Mouse (Mus musculus) liver, embryonic 15.5 days (tissue): Measurements from ENCODE around the gene Armcx4. TPM values are rescaled to one million over a fixed set of nuclear protein-coding genes. Genes with fewer than 3 reads are reported as not detected.

Source experiments
- ATAC-seq: fragments of 200-750 bp; cut with Nextera tagmentation; 2 replicates; pipeline ENCODE4 v1.8.0; 2017; ENCODE audit warnings: moderate number of reproducible peaks, mild to moderate bottlenecking, moderate library complexity; ENCODE audit not compliant: insufficient read depth
- H3K27ac ChIP-seq: fragments of 300-500 bp; sonication (generic); replicated peaks from 2 replicates; pipeline ENCODE4 v1.5.1; 2015; ENCODE audit warnings: mild to moderate bottlenecking, inconsistent platforms
- H3K27me3 ChIP-seq: fragments of 300-500 bp; sonication (generic); 2 replicates; pipeline ENCODE4 v1.6.1; 2015; ENCODE audit warnings: mild to moderate bottlenecking, inconsistent platforms
- H3K36me3 ChIP-seq: fragments of 300-500 bp; sonication (generic); replicated peaks from 2 replicates; pipeline ENCODE4 v1.6.1; 2015; ENCODE audit warnings: moderate library complexity, mild to moderate bottlenecking, inconsistent platforms
- H3K4me1 ChIP-seq: fragments of 300-500 bp; sonication (generic); replicated peaks from 2 replicates; pipeline ENCODE4 v1.6.1; 2015; ENCODE audit warnings: inconsistent platforms
- H3K4me2 ChIP-seq: fragments of 300-500 bp; sonication (generic); 2 replicates; pipeline ENCODE4 v1.6.1; 2015; ENCODE audit warnings: moderate library complexity, mild to moderate bottlenecking, inconsistent platforms
- H3K4me3 ChIP-seq: fragments of 300-500 bp; sonication (generic); replicated peaks from 2 replicates; pipeline ENCODE4 v1.5.1; 2015; ENCODE audit warnings: mild to moderate bottlenecking, inconsistent platforms
- H3K9ac ChIP-seq: fragments of 300-500 bp; sonication (generic); 2 replicates; pipeline ENCODE4 v1.6.1; 2015; ENCODE audit warnings: moderate library complexity, mild to moderate bottlenecking, inconsistent platforms
- H3K9me3 ChIP-seq: fragments of 300-500 bp; sonication (generic); replicated peaks from 2 replicates; pipeline ENCODE4 v1.6.1; 2016; ENCODE audit warnings: inconsistent platforms
- WGBS: fragments of 180-500 bp; shearing (Covaris S2); methylation state at CpG from one replicate; pipeline ENCODE4 v1.1.7; 2015; ENCODE audit warnings: mixed read lengths; ENCODE audit not compliant: insufficient replicate concordance; 5-methylcytosine and 5-hydroxymethylcytosine counted together
- polyA plus RNA-seq: library from polyadenylated mRNA; unstranded; fragments of >200 nt; fragmentation: Nextera tagmentation; extraction: Ambion mirVana; gene quantifications from 2 replicates; pipeline ENCODE4 v1.2.1, GENCODE M21; 2015

Armcx4 gene
- polyA plus RNA-seq, result 0.32 and 0.33 TPM in 2 replicates

- H3K27me3 ChIP-seq, result peaks cover 19% of the 10 kb centered on the region
- no peak within 1 kb of the TSS for H3K9ac ChIP-seq
- WGBS, result 14% methylated on average over 33 of the region's 33 CpGs
- H3K27ac ChIP-seq, result no peak within 1 kb of the TSS
- H3K36me3 ChIP-seq, result no peaks in the 10 kb centered on the region
- no peaks in the 10 kb centered on the region for H3K9me3 ChIP-seq
- peak within 1 kb of the TSS; percentile 56 for H3K4me2 ChIP-seq
- H3K4me3 ChIP-seq, result peak within 1 kb of the TSS; percentile 34
- ATAC-seq, result peak; percentile 40
- no peaks in the 10 kb centered on the region for H3K4me1 ChIP-seq
Measured at GRCm38 (mm10) chrX:134686267-134686666, at the start of gene Armcx4. TSS of gene Armcx4 (plus strand) at chrX:134686519.

DNA sequence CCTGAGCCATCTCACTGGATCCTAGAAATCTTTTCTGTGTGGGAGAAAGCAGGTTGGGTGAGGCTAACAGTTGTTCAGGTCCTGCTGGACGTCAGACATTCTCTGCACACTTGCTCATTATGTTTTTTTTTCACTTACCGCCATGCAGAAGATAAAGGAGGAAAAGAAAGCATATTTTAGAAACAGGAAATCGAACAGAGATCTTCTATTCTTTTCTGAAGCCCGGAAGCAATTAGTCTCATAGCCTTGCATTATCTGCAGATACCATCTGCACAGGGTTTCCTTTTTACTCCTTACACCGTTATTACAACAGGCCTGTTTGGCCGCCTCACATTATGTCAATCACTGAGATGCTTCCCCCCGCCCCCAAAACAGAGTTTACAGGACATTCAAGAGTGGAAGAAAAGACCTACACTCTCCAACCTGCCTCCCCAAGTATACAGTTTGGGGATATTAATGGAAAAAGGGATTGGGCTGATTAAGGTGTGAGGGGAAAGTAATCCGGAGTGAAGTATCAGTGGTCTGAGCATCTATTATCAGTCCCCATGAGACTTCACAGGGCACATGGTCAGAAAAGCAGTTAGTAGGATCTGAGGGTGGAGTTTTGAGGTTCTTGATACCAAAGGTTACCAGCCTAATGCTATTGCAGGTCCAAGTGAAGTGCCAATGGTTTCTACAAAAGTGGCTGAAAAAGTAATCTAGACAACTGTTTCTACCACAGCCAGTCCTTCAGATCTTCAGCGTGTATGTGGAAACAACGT is 45.1 kb upstream of the Armcx4 start:
- Histone ChIP-seq H3K27me3 (no peaks in the 10 kb centered on the region), H3K9me3 (no peaks in the 10 kb centered on the region), H3K4me3 (no peak overlapping the region), H3K4me1 (no peaks in the 10 kb centered on the region), H3K9ac (no peak overlapping the region), H3K36me3 (no peaks in the 10 kb centered on the region), H3K27ac (no peak overlapping the region), H3K4me2 (no peak overlapping the region)
- WGBS, result 23% methylated on average over 10 of the region's 10 CpGs
- ATAC-seq, result no peak

GRCm38 (mm10) chrX:134646338-134646737 is 40.0 kb upstream of the Armcx4 start:
- ATAC-seq, result no peak
- no peaks in the 10 kb centered on the region for H3K27me3 ChIP-seq
- H3K4me2 ChIP-seq, result no peak overlapping the region
- no peaks in the 10 kb centered on the region for H3K36me3 ChIP-seq
- no peak overlapping the region for H3K4me3 ChIP-seq
- H3K27ac ChIP-seq, result no peak overlapping the region
- no peaks in the 10 kb centered on the region for H3K9me3 ChIP-seq
- no peak overlapping the region for H3K9ac ChIP-seq
- WGBS, result 46% methylated on average over 1 of the region's 1 CpGs
- no peaks in the 10 kb centered on the region for H3K4me1 ChIP-seq

- no peak for ATAC-seq
- no peaks in the 10 kb centered on the region for H3K4me1 ChIP-seq
- H3K4me3 ChIP-seq, result no peak overlapping the region
- no peak overlapping the region for H3K4me2 ChIP-seq
- H3K9me3 ChIP-seq, result no peaks in the 10 kb centered on the region
- 34% methylated on average over 8 of the region's 8 CpGs for WGBS
- no peak overlapping the region for H3K9ac ChIP-seq
- H3K27me3 ChIP-seq, result no peaks in the 10 kb centered on the region
- no peak overlapping the region for H3K27ac ChIP-seq
- no peaks in the 10 kb centered on the region for H3K36me3 ChIP-seq
Measured at GRCm38 (mm10) chrX:134647421-134647820, 38.9 kb upstream of the Armcx4 start.

DNA sequence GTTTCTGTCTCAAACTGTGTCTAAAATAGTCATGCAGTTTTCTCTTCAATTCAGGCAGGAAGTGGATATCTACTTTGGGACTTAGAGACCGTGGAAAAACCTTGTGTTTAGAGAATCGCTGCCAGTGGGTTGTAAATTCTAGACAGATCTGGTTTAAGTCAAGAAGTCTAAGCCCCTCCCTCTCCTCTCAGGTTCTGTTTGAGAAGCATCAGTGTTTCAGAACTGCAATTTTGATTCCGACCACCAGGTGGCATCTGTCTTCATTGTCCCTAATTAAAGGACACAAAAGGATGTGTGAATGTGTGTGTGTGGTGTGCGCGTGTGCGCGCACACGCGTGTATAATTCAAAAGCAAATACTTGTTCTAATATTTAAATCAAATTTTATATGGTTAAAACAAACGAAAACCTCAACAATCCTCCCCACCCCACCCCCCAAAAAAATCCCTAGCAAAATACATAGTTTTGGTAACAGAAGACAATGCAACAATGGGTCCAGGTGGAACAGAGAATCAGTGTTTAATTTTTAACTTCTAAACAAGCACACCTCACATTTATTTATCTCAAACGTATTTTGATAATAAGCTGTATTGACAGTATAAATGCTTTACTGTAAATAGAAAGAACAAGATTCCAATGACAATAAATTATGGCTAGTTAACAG is 38.2 kb upstream of the Armcx4 start:
- no peak for ATAC-seq
- no peak overlapping the region for H3K9ac ChIP-seq
- WGBS, result 19% methylated on average over 11 of the region's 11 CpGs
- H3K27ac ChIP-seq, result no peak overlapping the region
- H3K4me3 ChIP-seq, result no peak overlapping the region
- H3K27me3 ChIP-seq, result no peaks in the 10 kb centered on the region
- H3K9me3 ChIP-seq, result no peaks in the 10 kb centered on the region
- H3K4me2 ChIP-seq, result no peak overlapping the region
- no peaks in the 10 kb centered on the region for H3K4me1 ChIP-seq
- no peaks in the 10 kb centered on the region for H3K36me3 ChIP-seq

GRCm38 (mm10) chrX:134652061-134652460 is 34.3 kb upstream of the Armcx4 start:
- H3K36me3 ChIP-seq, result no peaks in the 10 kb centered on the region
- no peak overlapping the region for H3K27ac ChIP-seq
- no peaks in the 10 kb centered on the region for H3K27me3 ChIP-seq
- H3K4me1 ChIP-seq, result no peaks in the 10 kb centered on the region
- ATAC-seq, result no peak
- no peaks in the 10 kb centered on the region for H3K9me3 ChIP-seq
- H3K4me3 ChIP-seq, result no peak overlapping the region
- WGBS, result 17% methylated on average over 1 of the region's 1 CpGs
- no peak overlapping the region for H3K4me2 ChIP-seq
- H3K9ac ChIP-seq, result no peak overlapping the region

- 66% methylated on average over 5 of the region's 5 CpGs for WGBS
Measured at GRCm38 (mm10) chrX:134661586-134661985, 24.7 kb upstream of the Armcx4 start.

DNA sequence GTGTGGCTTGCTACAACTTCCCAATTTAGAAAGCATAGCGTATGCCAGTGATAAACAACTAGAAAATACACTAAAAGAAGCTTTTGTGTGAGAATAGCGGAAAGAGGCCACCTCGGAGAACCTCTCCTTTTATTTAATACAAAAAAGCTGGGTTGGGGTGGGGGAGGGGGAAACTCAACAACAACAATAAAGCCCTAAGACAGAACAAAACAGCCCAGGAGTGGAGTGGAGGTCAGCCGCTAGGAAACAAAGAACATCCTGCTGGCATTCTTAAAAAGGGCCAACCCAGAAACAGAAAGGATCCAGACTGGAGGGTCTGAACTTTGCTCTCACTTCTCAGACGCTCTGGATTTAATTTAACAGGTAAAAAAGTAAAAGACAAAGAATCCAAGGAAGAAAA is 11.3 kb upstream of the Armcx4 start:
- H3K27ac ChIP-seq, result no peak overlapping the region
- H3K9me3 ChIP-seq, result no peaks in the 10 kb centered on the region
- no peaks in the 10 kb centered on the region for H3K4me1 ChIP-seq
- WGBS, result 52% methylated on average over 5 of the region's 5 CpGs
- no peaks in the 10 kb centered on the region for H3K36me3 ChIP-seq
- H3K27me3 ChIP-seq, result no peaks in the 10 kb centered on the region
- no peak overlapping the region for H3K9ac ChIP-seq
- no peak for ATAC-seq
- no peak overlapping the region for H3K4me3 ChIP-seq
- H3K4me2 ChIP-seq, result no peak overlapping the region

More at GRCm38 (mm10) chrX:134661586-134661985, 24.7 kb upstream of the Armcx4 start:
- no peaks in the 10 kb centered on the region for H3K27me3 ChIP-seq
- H3K4me2 ChIP-seq, result no peak overlapping the region
- H3K4me1 ChIP-seq, result no peaks in the 10 kb centered on the region
- H3K9ac ChIP-seq, result no peak overlapping the region
- ATAC-seq, result no peak
- no peak overlapping the region for H3K27ac ChIP-seq
- H3K36me3 ChIP-seq, result no peaks in the 10 kb centered on the region
- no peaks in the 10 kb centered on the region for H3K9me3 ChIP-seq
- no peak overlapping the region for H3K4me3 ChIP-seq

DNA sequence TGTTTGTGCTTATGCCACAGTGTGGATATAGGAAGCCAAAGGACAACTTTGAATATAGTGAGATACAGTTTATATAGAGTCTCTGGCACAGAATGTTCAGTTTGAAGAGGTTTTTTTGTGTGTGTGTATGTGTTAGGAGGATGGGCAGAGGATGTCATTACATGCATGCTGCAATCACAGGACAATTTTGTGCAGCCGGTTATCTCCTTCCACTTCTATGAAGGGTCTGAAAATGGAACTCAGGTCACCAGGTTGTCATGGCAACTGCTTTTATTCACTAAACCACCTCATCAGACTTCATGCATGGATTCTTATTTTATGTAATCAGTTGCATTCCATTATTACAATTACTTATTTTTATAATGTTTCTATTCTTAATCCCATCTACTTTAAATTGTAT is 10.4 kb upstream of the Armcx4 start:
- no peak for ATAC-seq
- Histone ChIP-seq H3K4me3 (no peak overlapping the region), H3K4me1 (no peaks in the 10 kb centered on the region), H3K9ac (no peak overlapping the region), H3K36me3 (no peaks in the 10 kb centered on the region), H3K27me3 (no peaks in the 10 kb centered on the region), H3K4me2 (no peak overlapping the region), H3K9me3 (no peaks in the 10 kb centered on the region), H3K27ac (no peak overlapping the region)
- 83% methylated on average over 1 of the region's 1 CpGs for WGBS

GRCm38 (mm10) chrX:134684936-134685335 is 1.4 kb upstream of the Armcx4 start:
- 40% methylated on average over 5 of the region's 5 CpGs for WGBS
- ATAC-seq, result no peak
- no peaks in the 10 kb centered on the region for H3K36me3 ChIP-seq
- H3K4me1 ChIP-seq, result no peaks in the 10 kb centered on the region
- H3K9ac ChIP-seq, result no peak overlapping the region
- H3K27ac ChIP-seq, result no peak overlapping the region
- no peak overlapping the region for H3K4me3 ChIP-seq
- peaks cover 19% of the 10 kb centered on the region for H3K27me3 ChIP-seq
- no peaks in the 10 kb centered on the region for H3K9me3 ChIP-seq
- no peak overlapping the region for H3K4me2 ChIP-seq

GRCm38 (mm10) chrX:134686739-134687171 is 436 bp downstream of the Armcx4 start:
- ATAC-seq, result no peak
- Histone ChIP-seq H3K4me2 (peak overlapping the region; percentile 56), H3K9me3 (no peaks in the 10 kb centered on the region), H3K9ac (no peak overlapping the region), H3K36me3 (no peaks in the 10 kb centered on the region), H3K27ac (no peak overlapping the region), H3K27me3 (peaks cover 19% of the 10 kb centered on the region), H3K4me1 (no peaks in the 10 kb centered on the region), H3K4me3 (peak overlapping the region; percentile 34)
- 17% methylated on average over 15 of the region's 16 CpGs for WGBS
